Mouse (Mus musculus) kidney, postnatal 14 days (tissue): ENCODE data around the gene Rgs3.

Experiments
- DNase-seq: peaks from one replicate; pipeline ENCODE4 v3.0.0; 2022; ENCODE audit warnings: mixed read lengths

Rgs3 gene

DNA sequence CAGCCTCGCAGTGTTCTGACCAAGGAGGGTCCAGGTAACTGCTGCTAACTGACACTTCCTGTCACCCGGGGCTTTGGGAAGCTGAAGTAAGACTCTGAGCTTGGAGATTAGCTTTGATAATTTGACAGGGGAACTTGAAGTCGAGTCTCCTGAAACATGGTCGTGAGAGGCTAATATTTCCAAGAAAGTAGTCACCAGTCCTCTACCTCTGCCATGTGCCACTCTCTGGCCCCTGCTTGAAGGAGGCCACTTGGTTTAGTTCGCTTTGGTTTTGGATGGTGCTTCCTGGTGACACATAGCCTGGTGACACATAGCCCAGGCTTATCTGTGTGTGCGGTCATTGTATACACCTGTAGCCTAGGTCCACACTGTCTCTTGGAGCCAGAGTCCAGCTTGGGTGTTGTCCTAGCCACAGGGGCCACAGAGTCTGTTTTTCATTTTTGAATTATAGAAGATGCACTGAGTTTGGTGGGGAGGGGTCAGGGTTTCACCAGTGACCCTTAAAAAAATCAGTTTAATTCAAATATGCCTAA, at the start of gene Rgs3:
Rgs3 (plus strand) TSS at position 51 of the 533 bp plus-strand sequence.
- DNase-seq: no peak

DNA sequence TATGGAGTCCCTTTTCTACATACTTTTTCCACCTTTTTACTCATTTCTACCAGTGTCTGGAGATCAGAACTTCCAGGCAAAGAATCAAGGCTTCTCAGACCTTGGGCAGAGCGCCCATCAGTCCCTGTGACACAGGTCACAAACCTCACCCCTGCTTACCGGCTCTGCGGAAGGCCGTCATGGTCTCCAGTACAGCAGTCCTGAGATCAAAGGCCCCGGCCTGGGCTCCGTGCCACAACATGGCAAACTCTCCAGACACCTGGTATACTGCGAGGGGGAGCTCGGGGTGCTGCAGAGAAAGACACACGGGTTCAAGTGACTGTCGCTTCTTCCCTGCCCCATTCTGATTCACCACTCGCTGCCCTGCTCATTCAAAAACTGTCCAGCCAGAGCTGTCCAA, 49.7 kb upstream of the Rgs3 start:
- DNase-seq: peak; percentile 88

DNA sequence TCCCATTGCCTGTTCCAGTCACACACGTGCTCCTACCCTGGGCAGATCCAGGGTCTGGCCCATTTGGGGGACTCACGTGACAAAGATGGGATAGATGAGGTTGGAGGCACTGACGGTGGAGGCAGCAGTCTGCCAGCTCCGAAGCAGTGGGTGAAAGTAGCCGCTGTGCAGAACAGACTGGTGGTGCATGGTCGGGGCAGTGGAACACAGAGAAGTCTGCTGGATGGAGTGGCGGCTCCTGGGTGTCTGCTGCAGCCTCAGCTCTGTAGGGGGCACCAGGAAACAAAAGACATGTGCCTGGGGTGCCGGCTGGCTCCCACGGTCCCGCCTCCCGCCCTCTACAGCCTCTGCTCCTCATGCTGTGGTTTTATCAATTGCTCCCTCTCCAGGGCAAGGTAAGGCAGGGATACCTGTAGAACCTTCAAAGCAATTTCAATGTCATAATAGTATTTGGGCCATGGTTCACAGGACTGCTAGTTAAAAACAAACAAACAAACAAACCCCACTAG, 45.6 kb upstream of the Rgs3 start:
- no peak for DNase-seq

DNA sequence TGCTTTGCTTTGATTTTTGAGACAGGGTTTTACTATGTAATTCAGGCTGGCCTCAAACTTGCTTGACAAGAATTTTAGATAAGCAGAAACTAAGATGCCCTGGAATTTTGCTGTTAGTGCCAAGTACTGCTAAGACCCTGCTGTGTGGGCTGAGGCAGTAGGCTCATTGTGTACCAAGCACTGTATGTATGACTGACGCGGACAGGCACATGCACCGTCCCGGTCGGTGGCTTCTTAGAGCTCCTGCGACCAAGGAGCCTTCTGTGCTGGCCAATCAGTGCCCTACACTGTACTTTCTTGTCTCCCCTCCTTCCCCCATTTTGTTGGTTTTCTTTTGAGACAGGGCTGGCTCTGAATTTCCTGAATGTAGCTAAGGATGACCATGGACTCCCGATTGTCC, 44.7 kb upstream of the Rgs3 start:
- no peak for DNase-seq

DNA sequence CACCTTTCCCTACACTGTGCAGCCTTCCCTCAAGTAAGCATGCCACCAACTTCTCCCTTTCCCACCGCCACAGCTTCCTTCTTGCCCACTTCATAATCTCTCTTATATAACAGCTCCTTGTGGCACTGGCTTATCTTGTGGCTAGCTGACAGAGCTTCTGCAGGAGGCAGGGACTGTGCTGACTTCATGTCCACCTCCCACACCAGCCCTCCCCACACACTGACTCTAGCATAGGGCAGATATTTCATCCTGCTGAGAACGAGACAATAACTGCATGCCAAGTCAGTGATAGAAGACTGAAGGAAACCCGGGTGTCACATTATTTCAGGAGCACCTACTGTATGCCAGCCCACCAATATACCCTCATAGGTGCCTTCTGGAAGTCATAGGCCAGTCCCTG, 44.2 kb upstream of the Rgs3 start:
- no peak for DNase-seq

DNA sequence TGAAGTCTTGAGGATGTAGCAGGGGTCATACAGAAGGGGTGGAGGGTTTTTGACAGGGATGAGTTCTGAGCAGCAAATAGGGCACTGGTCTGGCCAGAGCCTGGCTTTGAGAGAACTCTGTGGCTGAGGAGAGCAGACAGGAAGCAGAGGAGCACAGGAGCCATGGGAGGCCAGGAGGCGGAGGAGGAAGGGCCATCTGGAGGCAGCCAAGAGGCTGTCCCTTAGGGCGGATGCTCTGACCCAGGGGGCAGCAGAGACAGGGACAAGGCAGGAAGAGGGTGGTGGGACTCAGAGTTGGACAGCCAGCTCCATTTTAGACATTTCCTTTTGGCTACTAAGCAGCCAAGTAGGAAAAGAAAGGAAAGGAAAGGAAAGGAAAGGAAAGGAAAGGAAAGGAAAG, 43.6 kb upstream of the Rgs3 start:
- DNase-seq: peak; percentile 84

DNA sequence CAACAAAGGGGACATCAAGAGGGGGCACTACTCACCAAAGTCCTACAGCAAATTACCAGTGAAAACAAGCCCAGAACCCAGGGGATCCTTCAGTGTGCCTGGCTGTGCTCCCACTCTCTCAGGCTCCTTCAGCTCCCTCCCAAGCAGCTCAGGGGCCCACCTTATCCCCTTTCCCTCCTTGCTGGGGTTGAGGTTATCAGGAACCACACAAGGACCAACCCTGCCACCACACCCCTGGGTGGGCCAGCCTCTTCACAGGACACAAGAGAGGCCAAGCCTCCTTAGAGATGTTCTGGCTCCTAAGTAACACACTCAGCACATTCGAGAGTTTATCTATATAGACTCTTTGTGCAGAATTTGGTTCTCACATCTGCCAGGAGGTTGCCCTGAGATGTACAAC, 43.1 kb upstream of the Rgs3 start:
- DNase-seq: no peak

DNA sequence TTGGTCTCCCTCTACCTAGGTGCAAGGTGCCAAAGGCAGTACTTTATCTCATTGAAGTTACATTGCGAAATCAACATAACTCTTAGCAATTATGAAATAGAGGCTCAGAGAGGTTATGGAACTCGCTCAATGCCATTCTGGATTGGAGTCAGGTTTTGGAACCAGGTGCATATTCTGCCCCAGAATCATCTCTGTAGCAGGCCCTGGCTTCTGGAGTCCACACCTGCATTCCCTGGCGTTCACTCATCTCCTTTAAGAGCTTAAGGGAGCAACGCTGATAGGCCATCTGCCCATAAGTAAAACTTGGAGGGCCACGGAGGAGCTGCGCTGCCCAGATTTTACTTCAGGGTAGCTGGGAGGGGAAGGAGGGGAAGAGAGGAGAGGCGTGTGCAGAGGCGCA, 42.6 kb upstream of the Rgs3 start:
- DNase-seq: no peak

DNA sequence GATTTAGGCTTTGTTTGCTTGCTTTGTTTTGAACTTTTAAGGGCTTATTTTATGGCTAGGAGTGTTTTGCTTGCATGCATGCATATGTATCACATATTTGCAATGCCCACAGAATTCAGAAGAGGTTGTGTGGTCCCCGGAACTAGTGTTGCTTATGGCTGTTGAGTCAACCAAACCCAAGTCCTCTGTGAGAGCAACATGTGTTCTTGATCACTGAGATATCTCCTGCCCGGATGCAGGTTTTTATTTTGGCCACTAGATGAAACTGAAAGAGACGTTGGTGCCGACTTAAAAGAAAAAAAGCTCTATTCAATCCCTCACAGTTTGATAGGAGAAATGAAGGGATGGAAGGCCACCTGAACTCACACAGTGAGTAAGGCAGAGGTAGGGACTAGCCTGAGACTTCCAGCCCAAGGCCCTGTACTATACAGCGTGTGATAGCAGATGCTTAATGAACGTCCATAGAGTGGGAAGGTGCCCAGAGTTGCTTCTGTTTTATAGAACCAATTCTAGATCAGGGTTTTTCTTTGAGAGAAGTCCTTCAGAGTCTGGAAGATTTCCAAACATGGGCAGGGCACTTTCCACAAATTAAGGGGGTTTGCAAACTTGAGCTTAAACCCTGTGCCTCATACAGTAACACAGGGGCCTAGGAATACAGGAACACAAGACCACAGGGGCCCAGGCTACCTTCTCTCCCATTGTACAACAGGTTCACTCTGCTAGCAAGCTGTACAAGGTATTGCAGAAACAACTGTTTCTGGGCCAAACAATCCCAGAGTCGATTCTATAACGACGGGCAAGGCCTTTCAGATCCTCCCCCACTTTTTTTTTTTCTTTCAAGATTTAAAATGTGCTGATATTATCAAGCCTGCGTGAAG, 41.9 kb upstream of the Rgs3 start:
- DNase-seq: no peak

DNA sequence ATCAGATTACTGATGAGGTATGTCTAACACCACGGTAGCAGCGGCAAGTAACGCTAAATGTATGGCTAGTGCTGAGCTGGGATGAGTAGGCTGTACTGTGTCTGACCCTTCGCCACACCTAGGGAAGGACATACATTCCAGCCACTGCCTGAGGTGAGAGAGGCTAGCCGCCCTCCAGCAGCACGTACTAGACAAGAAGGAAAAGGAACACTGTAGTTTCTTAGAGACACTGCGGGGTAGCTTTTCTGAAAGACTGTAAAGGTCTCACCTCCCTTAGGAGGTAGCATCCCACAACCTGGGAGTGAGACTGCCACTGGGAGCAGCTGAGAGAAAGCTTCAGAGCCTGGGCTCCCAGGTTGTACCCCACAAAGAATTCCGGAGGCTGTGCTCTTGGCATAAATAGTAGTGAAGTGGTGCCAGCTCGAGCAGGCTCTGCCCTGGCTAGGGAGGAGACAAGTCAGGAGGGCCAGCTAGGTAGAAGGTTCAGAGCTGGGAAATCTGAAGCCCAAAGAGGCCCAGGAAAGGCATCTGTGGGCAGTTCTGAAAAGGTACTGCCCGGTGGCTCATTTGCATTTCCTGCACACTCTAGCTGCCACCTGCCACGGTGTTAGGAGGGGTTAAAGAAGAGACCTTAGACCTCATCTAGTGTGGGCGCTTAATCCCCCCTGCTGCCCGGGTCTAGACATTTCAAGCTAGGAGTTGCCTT, 41.1 kb upstream of the Rgs3 start:
- peak; percentile 68 for DNase-seq

DNA sequence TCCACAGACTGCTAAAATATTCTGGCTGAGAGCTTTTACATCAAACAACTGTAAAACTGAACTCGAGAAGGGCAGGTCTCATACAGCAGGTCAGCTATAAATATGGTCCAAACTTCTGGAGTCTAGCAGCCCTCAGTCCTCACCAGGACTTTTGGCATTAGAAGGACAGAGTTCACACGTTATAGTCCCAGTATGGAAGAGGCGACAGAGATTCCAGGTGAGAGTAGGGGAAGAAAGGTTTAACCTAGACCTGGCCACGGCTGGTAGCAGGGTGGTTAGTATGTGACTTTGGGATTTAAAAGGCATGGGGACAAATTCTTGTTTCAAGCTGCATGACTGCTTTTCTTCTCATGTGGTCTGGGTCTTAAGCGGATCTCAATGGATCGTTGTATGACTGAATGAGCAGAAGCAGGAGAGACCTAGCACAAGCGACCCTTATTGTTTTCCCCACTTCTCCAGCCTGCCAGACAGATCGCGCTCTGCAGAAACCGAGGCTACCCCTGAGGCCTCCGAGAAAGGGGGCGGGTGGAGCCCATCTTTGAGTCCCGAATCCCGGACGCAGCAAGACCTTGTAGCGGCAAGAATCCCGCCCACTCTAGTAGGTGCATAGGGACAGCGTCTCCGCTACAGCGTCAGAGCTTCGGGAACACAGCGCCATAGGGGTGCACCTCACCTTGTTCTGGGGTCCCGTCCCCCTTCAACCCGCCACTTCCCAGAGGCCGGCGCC, 40.4 kb upstream of the Rgs3 start:
- DNase-seq: no peak

DNA sequence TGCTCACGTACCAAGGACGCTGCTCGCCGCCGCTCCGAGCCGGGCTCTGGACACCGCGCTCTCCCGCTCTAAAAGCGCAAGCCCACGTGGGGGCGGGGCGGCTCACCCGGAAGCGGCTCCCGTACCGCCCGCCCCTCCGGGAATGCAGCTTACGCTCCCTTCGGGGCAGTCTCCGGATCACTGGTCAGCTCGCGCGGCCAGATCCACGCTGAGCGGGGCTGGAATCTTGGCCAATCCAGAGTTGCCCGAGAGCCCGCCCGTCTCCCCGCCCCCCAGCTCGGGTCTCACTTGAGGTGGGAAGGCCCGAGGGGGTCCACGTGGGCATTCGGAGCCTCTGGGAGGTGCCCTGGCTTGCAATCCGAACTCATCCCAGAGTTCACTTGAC, 39.8 kb upstream of the Rgs3 start, which contains the start of gene Alad:
Alad (minus strand) TSS at position 70 of the 385 bp plus-strand sequence.
- DNase-seq: peak; percentile 94

DNA sequence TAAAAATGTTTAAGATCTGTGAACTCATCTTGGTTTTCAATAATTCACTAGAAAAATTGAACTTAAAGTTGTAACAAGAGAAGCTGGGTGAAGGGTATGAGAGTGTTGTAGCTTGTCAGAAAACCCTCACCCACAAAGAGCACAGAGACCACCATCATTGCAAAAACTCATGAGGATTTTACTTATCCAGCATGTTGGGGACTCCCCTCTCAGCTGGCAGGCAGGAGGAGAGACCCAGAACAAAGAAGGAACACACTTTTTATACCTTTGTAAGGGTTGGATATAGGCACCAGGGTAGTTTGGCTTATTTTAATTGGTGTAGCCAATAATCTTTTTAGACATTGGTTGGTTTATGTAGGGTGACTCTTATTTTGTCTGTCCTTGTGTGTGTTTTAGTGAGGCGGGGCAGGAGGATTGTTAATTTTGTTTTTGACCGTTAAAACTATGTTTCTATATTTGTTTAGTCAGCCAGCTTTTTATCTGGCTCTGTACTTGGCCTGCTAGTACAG, 38.7 kb upstream of the Rgs3 start:
- DNase-seq: no peak

DNA sequence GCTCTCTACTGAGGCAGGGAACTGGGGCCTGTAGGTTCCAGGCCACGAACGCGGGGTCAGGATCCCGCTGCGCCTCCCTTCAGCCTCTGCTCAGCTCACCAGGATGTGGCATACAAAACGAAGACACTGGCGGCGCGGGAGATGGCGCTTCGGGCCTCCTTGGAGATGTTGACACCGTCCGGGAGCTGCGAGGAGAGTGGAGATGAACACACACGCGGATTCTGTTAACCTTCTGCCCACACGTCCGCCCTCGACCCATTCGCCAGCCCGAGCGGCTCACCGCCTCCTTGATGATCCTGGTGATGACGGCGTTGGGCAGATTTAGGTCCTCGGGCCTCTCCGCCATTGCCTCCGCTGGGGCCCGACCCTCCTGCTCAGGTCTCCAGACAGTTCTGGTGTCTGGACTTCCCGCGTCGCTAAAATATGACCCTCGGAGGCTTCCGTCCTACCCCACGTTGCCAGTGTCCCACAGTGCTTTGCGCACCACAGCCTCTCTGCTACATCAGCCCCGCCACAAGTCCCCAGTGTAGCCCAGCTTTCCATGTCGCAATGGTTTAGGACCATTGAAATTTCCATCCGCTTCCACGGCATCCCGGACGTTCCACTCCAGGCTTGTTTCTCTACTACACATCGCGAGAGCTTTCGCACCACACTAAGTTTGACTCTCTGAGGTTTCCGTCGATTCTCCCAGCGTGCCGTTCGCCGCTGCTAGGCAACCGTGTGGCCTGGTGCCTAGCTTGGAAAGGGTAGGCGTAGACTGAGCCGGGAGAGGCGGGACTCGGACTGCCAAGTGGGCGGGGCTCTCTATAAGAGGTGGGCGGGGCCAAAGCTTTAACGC, 34.8 kb upstream of the Rgs3 start, which contains the start of the genes Pole3 and 4933430I17Rik:
Pole3 (minus strand) TSS at position 418 of the 838 bp plus-strand sequence.
4933430I17Rik (plus strand) TSS at position 719 of the 838 bp plus-strand sequence.
- peak; percentile 97 for DNase-seq

DNA sequence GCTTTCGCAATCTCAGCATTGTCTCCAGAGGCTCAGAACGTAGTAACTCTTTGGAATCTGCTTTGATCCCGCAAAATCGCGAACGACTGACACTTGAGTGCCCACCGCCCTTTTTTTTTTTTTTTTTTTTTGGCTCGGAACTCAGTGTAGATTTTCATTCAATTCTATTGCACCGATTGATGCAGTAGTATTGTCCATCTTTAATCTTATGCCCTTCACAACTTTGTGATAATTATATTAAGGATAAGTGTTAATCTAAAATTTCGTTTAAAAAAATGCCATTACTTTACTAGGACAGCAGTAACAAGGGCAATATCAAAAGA, 34.2 kb upstream of the Rgs3 start:
- no peak for DNase-seq

DNA sequence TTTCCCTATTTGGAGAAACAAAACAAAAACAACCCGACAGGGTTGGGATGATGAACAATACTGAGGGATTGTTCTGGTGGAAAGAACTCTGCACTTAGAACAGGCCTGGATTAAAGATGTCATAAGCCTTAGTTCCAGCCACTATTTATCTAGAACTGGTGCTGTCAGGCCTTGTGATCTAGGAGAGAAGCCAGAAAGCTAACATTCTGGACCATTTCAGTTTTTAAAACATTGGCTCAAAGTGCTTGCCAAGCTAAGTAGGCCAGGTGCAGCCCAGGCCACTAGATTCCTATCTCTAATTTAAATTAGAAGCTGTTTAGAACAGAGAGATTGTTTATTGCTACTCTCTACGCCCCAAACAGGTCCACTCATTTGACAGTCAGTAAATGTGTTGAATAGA, 33.4 kb upstream of the Rgs3 start:
- no peak for DNase-seq

DNA sequence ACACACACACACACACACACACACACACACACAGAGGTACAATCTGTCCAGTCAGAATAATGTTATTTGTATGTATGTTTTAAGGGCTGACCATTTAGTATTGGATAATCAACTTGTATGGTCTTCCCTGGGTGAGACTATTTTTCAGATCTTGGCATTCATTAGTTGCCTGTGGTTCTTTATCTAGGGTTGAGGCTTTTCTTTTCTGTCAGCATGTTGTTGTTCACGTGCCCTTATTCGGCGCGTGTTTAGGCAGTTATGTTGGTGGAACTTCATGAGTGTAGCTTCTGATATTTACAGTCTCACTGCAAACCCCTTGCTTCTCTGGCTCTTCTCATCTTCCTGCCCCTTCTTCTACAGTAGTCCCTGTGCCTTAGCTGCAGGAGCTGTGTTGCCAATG, 32.0 kb upstream of the Rgs3 start:
- no peak for DNase-seq

DNA sequence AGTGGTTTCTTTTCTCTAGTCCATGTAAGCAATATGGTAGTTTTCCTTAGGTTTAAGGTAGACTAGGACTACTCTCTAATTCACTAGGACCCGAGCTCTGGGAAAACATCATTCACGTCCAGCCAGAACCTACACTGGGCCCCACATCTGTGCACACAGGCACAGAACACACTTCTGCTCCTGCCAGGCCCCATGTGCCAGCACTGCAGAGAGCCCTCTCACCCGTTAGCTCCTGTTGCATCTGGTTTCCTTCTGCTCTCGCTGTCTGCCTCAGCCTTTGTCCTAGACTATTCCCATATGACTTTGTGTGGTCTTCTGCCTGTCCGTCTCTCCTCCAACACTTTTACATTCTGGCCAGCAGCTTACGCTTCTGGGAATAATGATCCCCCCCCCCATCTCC, 25.9 kb upstream of the Rgs3 start:
- no peak for DNase-seq

DNA sequence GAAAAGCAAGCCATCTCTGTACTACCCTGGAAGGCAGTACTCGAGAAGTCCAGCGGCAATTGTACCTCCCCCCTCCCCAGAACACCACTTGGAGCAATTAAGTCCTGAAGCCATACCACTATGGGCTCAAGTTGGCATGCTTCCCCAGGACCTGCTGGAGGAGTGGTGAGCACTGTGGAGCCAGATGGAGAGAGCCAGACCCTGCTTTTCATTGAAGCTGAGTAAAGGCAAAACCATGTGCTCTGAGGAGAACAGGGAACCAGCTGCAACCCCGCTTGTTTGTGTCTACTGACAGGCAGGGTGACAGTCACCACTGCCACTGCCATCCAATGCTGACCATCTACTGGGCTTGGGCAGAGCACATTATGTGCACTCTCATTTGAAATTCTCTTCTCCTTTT, 17.8 kb upstream of the Rgs3 start:
- no peak for DNase-seq

DNA sequence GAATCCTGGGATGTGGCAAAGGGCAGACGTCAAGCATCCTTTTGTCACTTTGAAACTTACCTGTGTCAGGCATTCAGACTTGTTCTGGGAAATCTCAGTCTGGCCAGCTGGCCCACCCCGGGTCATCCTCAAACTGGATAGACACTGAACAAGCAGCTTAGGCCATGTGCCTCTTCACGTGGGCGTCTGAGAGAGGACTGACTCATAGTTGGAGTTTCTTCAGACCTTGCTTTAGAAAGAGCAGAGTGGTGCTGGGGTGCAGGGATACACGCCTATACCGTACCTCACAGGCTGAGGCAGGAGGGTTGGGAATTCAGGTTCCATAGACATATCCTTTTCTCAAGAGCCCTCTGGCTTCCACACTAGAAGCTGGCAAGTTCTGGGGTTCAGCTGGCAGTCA, 15.9 kb upstream of the Rgs3 start:
- no peak for DNase-seq

DNA sequence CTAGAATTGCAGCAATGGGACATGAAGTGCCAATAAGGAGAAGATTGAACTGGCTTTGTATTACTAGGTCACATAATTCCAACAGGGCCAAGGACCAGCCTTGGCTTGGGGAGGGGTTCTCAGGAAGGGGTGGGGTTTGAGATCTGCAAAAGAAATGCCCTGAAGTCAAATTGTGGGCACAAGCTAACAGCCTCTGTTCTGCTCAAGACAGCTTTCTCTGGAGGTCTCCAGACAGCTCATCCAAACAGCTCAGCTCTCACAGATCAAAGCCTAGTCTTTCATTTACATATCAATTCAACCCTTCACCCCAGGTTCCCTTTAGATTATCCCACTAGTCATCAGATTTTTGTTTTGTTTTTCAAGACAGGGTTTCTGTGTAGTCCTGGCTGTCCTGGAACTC, 14.8 kb upstream of the Rgs3 start:
- no peak for DNase-seq

DNA sequence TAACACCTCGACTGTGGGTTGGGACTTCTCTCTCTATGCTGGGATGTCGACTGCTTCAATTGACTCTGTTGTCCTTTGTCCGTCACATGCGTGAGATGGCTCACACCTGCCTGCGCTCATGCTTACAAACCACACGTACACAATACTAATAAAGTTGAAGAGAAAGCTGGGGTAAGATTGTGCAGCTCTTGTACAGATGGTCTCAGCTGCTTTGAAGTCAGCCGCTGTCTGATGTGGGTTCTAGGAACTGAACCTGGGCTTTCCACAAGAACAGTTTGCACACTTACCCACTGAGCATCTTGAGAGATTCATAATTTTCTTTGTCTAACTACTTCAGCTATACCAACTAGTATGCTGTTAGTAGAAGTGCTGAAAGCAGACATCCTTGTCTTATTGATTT, 7.7 kb upstream of the Rgs3 start:
- DNase-seq: no peak
